Mouse (Mus musculus): ENCODE data around the gene Card11.

DNA sequence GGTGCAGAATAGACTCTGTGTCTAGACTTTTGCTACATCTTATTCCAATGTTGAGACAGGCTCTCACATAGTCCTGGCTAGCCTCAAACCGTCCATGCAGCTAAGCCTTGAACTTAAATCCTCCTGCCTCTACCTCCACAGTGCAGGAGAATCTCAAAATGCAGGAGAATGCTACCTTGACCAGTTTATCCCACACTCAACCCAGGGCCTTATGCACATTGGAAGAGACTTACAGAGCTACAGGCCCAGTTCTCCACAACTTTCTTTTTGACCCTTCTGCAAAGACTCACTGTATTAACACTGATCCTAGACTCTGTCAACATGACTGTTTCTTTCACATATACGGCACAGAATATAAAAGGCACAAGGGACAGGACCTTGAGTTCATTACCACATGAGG is 172.0 kb downstream of the Card11 start:
- TF ChIP-seq CTCF (IDR thresholded peaks at IDR 0.05) (no peak), POLR2A (IDR thresholded peaks at IDR 0.05; ENCODE audit: insufficient read depth, low read depth, low read length) (no peak), EP300 (IDR thresholded peaks at IDR 0.05; ENCODE audit: insufficient read depth, low read depth, low read length) (no peak)

Measured in heart, adult 2 months (tissue).